Mouse (Mus musculus) heart, embryonic 14.5 days (tissue): ENCODE results near the gene Itgb5. TPM values are rescaled to one million over a fixed set of nuclear protein-coding genes. Genes with fewer than 3 reads are reported as not detected.

ENCODE experiments used
- ATAC-seq: fragments of 200-750 bp; cut with Nextera tagmentation; 2 replicates; pipeline ENCODE4 v1.8.0; 2017; ENCODE audit warnings: low read depth, moderate TSS enrichment; ENCODE audit not compliant: insufficient number of reproducible peaks, insufficient read depth, low FRiP score
- H3K27ac ChIP-seq, 2 experiments: fragments of 200-500 bp in 1 of 2; fragments of 300-500 bp in 1 of 2; sonication (generic) in 1 of 2; replicated peaks in 1 of 2; 2 replicates each; pipeline ENCODE4 v1.5.1; 2012 to 2014; ENCODE audit warnings: low read depth in 2 of 2, low read length in 2 of 2, control low read depth in 1 of 2, mild to moderate bottlenecking in 1 of 2, mixed read lengths in 1 of 2; ENCODE audit not compliant: control insufficient read depth in 1 of 2, insufficient read depth in 1 of 2
- H3K27me3 ChIP-seq: fragments of 300-500 bp; sonication (generic); 2 replicates; pipeline ENCODE4 v1.6.1; 2014; ENCODE audit warnings: mild to moderate bottlenecking, low read length, control low read depth; ENCODE audit not compliant: control insufficient read depth, insufficient read depth
- H3K36me3 ChIP-seq: fragments of 300-500 bp; sonication (generic); 2 replicates; pipeline ENCODE4 v1.6.1; 2014; ENCODE audit warnings: mild to moderate bottlenecking, control low read depth, low read length, mixed read lengths; ENCODE audit not compliant: control insufficient read depth, insufficient read depth
- H3K4me1 ChIP-seq, 2 experiments: fragments of 200-500 bp in 1 of 2; fragments of 300-500 bp in 1 of 2; sonication (generic) in 1 of 2; 2 replicates each; pipeline ENCODE4 v1.6.1; 2012 to 2014; ENCODE audit warnings: low read length in 2 of 2, control low read depth in 1 of 2, mixed read lengths in 1 of 2; ENCODE audit not compliant: control insufficient read depth in 2 of 2, insufficient read depth in 2 of 2
- H3K4me2 ChIP-seq: fragments of 300-500 bp; sonication (generic); 2 replicates; pipeline ENCODE4 v1.6.1; 2014; ENCODE audit warnings: mild to moderate bottlenecking, low read length
- H3K4me3 ChIP-seq, 2 experiments: fragments of 200-500 bp in 1 of 2; fragments of 300-500 bp in 1 of 2; sonication (generic) in 1 of 2; 2 replicates each; pipeline ENCODE4 v1.5.1; 2012 to 2014; ENCODE audit warnings: low read length in 2 of 2, mild to moderate bottlenecking in 2 of 2, control low read depth in 1 of 2, low read depth in 1 of 2, moderate library complexity in 1 of 2; ENCODE audit not compliant: control insufficient read depth in 1 of 2, insufficient read depth in 1 of 2
- H3K9ac ChIP-seq: fragments of 300-500 bp; sonication (generic); 2 replicates; pipeline ENCODE4 v1.6.1; 2014; ENCODE audit warnings: mild to moderate bottlenecking, low read length
- H3K9me3 ChIP-seq: fragments of 300-500 bp; sonication (generic); 2 replicates; pipeline ENCODE4 v1.6.1; 2016; ENCODE audit warnings: low read length, control low read depth; ENCODE audit not compliant: control insufficient read depth
- WGBS: fragments of 180-500 bp; shearing (Covaris S2); extraction: QIAGEN DNeasy Blood & Tissue Kit; methylation state at CpG from one replicate; pipeline ENCODE4 v1.1.7; 2014; 5-methylcytosine and 5-hydroxymethylcytosine counted together
- polyA plus RNA-seq: library from polyadenylated mRNA; unstranded; fragments of >200 nt; fragmentation: Nextera tagmentation; extraction: Ambion mirVana; gene quantifications from 2 replicates; pipeline ENCODE4 v1.2.1, GENCODE M21; 2014

Itgb5 gene
- polyA plus RNA-seq, 1 experiment from 2014 or later: 96.2 TPM

GRCm38 (mm10) chr16:33793846-33794791 lies 35.3 kb upstream of the Itgb5 start, which contains the start of gene Muc13:
TSS of gene Muc13 (plus strand) at chr16:33794037.
- Histone ChIP-seq H3K27ac (no peak within 1 kb of the TSS), H3K4me3 (no peak within 1 kb of the TSS), H3K9ac (no peak within 1 kb of the TSS), H3K36me3 (no peaks in the 10 kb centered on the region), H3K27me3 (no peaks in the 10 kb centered on the region), H3K9me3 (no peaks in the 10 kb centered on the region), H3K4me2 (no peak within 1 kb of the TSS), H3K4me1 (no peaks in the 10 kb centered on the region)
- no peak for ATAC-seq
- WGBS: 80% methylated on average over 10 of the region's 10 CpGs

- Histone ChIP-seq H3K4me3 (no peak overlapping the region), H3K36me3 (no peaks in the 10 kb centered on the region), H3K27ac (no peak overlapping the region), H3K27me3 (no peaks in the 10 kb centered on the region), H3K4me2 (no peak overlapping the region), H3K9ac (no peak overlapping the region), H3K4me1 (no peaks in the 10 kb centered on the region), H3K9me3 (no peaks in the 10 kb centered on the region)
- WGBS: 62% methylated on average over 4 of the region's 4 CpGs
- ATAC-seq: no peak
Measured at GRCm38 (mm10) chr16:33795106-33795505, 34.4 kb upstream of the Itgb5 start.

GRCm38 (mm10) chr16:33795887-33796286 lies 33.6 kb upstream of the Itgb5 start:
- Histone ChIP-seq H3K4me2 (no peak overlapping the region), H3K27ac (no peak overlapping the region), H3K9me3 (no peaks in the 10 kb centered on the region), H3K27me3 (no peaks in the 10 kb centered on the region), H3K36me3 (no peaks in the 10 kb centered on the region), H3K4me3 (no peak overlapping the region), H3K4me1 (no peaks in the 10 kb centered on the region), H3K9ac (no peak overlapping the region)
- WGBS: 82% methylated on average over 6 of the region's 6 CpGs
- no peak for ATAC-seq

GRCm38 (mm10) chr16:33796756-33797155 lies 32.7 kb upstream of the Itgb5 start:
- no peak for ATAC-seq
- H3K4me2 ChIP-seq: no peak overlapping the region
- no peaks in the 10 kb centered on the region for H3K36me3 ChIP-seq
- 68% methylated on average over 3 of the region's 3 CpGs for WGBS
- H3K4me1 ChIP-seq: no peaks in the 10 kb centered on the region
- H3K27me3 ChIP-seq: no peaks in the 10 kb centered on the region
- no peak overlapping the region for H3K9ac ChIP-seq
- H3K4me3 ChIP-seq: no peak overlapping the region
- no peak overlapping the region for H3K27ac ChIP-seq
- H3K9me3 ChIP-seq: no peaks in the 10 kb centered on the region

GRCm38 (mm10) chr16:33797860-33798259 lies 31.6 kb upstream of the Itgb5 start:
- no peaks in the 10 kb centered on the region for H3K9me3 ChIP-seq
- no peak overlapping the region for H3K4me3 ChIP-seq
- H3K4me1 ChIP-seq: no peaks in the 10 kb centered on the region
- no peaks in the 10 kb centered on the region for H3K36me3 ChIP-seq
- no peaks in the 10 kb centered on the region for H3K27me3 ChIP-seq
- no peak overlapping the region for H3K4me2 ChIP-seq
- no peak overlapping the region for H3K9ac ChIP-seq
- 48% methylated on average over 5 of the region's 5 CpGs for WGBS
- no peak for ATAC-seq
- H3K27ac ChIP-seq: no peak overlapping the region

GRCm38 (mm10) chr16:33810002-33810401 lies 19.5 kb upstream of the Itgb5 start:
- no peak for ATAC-seq
- Histone ChIP-seq H3K9me3 (no peaks in the 10 kb centered on the region), H3K4me2 (no peak overlapping the region), H3K9ac (no peak overlapping the region), H3K4me1 (no peaks in the 10 kb centered on the region), H3K4me3 (no peak overlapping the region), H3K27ac (no peak overlapping the region), H3K36me3 (no peaks in the 10 kb centered on the region), H3K27me3 (no peaks in the 10 kb centered on the region)
- WGBS: 78% methylated on average over 3 of the region's 3 CpGs

GRCm38 (mm10) chr16:33818413-33819165 lies 10.9 kb upstream of the Itgb5 start:
- ATAC-seq: no peak
- Histone ChIP-seq H3K27ac (no peak overlapping the region), H3K27me3 (peaks cover 4% of the 10 kb centered on the region; the same call in 1 of the 2 replicates), H3K4me2 (no peak overlapping the region), H3K9ac (no peak overlapping the region), H3K9me3 (no peaks in the 10 kb centered on the region), H3K36me3 (no peaks in the 10 kb centered on the region), H3K4me3 (no peak overlapping the region), H3K4me1 (no peaks in the 10 kb centered on the region)
- WGBS: 77% methylated on average over 7 of the region's 7 CpGs
